Mouse (Mus musculus) heart, adult 8-10 months (tissue): ENCODE data around the gene Pcdh15. TPM values are rescaled to one million over a fixed set of nuclear protein-coding genes. Genes with fewer than 3 reads are reported as not detected.

Source experiments
- DNase-seq: peaks from one replicate; pipeline ENCODE4 v3.0.0; 2022; ENCODE audit warnings: low spot score
- total RNA-seq, 4 experiments: library from RNA; stranded (reverse); gene quantifications; 2 replicates each; pipeline ENCODE4 v1.2.4; 2022

The Pcdh15 gene
- total RNA-seq, 4 experiments from 2014 or later, result 0.69 to 1.2 (median 0.92) TPM

GRCm38 (mm10) chr10:73947799-73948198 is 848.7 kb downstream of the Pcdh15 start:
- no peak for DNase-seq

GRCm38 (mm10) chr10:73953362-73953761 is 854.2 kb downstream of the Pcdh15 start:
- no peak for DNase-seq

- DNase-seq, result no peak
Observed at GRCm38 (mm10) chr10:73984057-73984456, 884.9 kb downstream of the Pcdh15 start.

GRCm38 (mm10) chr10:74008836-74009235 is 909.7 kb downstream of the Pcdh15 start:
- no peak for DNase-seq

GRCm38 (mm10) chr10:74023091-74023490 is 923.9 kb downstream of the Pcdh15 start:
- DNase-seq, result no peak

GRCm38 (mm10) chr10:74053059-74053458 is 953.9 kb downstream of the Pcdh15 start:
- no peak for DNase-seq

GRCm38 (mm10) chr10:74086653-74087052 is 987.5 kb downstream of the Pcdh15 start:
- no peak for DNase-seq

GRCm38 (mm10) chr10:74098296-74098695 is 999.2 kb downstream of the Pcdh15 start:
- DNase-seq, result no peak

GRCm38 (mm10) chr10:74114107-74114506 is 1015.0 kb downstream of the Pcdh15 start:
- no peak for DNase-seq

GRCm38 (mm10) chr10:74116817-74117216 is 1017.7 kb downstream of the Pcdh15 start:
- DNase-seq, result no peak

- DNase-seq, result no peak
Observed at GRCm38 (mm10) chr10:74123421-74123820, 1024.3 kb downstream of the Pcdh15 start.

GRCm38 (mm10) chr10:74129192-74129591 is 1030.0 kb downstream of the Pcdh15 start:
- no peak for DNase-seq

GRCm38 (mm10) chr10:74129665-74130064 is 1030.5 kb downstream of the Pcdh15 start:
- DNase-seq, result no peak

GRCm38 (mm10) chr10:74130805-74131204 is 1031.7 kb downstream of the Pcdh15 start:
- no peak for DNase-seq

- no peak for DNase-seq
Observed at GRCm38 (mm10) chr10:74147966-74148365, 1048.8 kb downstream of the Pcdh15 start.

- DNase-seq, result no peak
Observed at GRCm38 (mm10) chr10:74181921-74182320, 1082.8 kb downstream of the Pcdh15 start.

- peak; percentile 2 for DNase-seq
Observed at GRCm38 (mm10) chr10:74203650-74204049, 1104.5 kb downstream of the Pcdh15 start.

GRCm38 (mm10) chr10:74217268-74217667 is 1118.1 kb downstream of the Pcdh15 start:
- DNase-seq, result no peak

GRCm38 (mm10) chr10:74220439-74220838 is 1121.3 kb downstream of the Pcdh15 start:
- DNase-seq, result no peak

- no peak for DNase-seq
Observed at GRCm38 (mm10) chr10:74257716-74258446, 1158.7 kb downstream of the Pcdh15 start.

- no peak for DNase-seq
Observed at GRCm38 (mm10) chr10:74258639-74259038, 1159.5 kb downstream of the Pcdh15 start.

GRCm38 (mm10) chr10:74269637-74270269 is 1170.6 kb downstream of the Pcdh15 start:
- DNase-seq, result no peak

- peak; percentile 11 for DNase-seq
Observed at GRCm38 (mm10) chr10:74270894-74271293, 1171.8 kb downstream of the Pcdh15 start.
